Mouse (Mus musculus): ENCODE data around the gene Myo1d. TPM values are rescaled to one million over a fixed set of nuclear protein-coding genes. Genes with fewer than 3 reads are reported as not detected.
A peak's percentile ranks its signal among the peaks of the same experiment; 100 is the strongest.

Gene Myo1d
- polyA plus RNA-seq, 1 experiment from 2014 or later = 3.3 TPM

DNA sequence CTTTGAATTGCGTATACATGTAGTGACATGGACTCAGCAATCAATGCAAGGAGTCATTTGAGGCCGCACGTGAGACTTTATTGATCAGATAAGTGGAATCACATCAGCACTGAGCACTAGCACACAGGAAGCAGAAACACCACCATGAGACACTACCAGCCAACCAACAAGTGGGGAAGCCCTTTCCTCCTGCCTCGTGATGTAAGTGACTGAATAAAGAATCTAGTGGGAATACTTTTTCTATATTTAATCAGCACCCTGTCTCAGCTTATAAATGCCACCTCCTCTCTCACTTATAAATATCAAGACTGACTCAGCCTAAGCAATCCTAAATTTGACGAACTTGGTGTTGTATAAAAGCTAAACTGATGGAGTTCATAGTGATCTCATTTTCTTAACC is 134.7 kb downstream of the Myo1d start:
- DNase-seq (ENCODE audit: low spot score) (no peak), ATAC-seq (replicated peaks; ENCODE audit: low FRiP score) (no peak)
- WGBS = 84% methylated on average over 5 of the region's 5 CpGs
- H3K27me3 ChIP-seq (ENCODE audit: control insufficient read depth, insufficient read depth, low read length) = no peaks in the 10 kb centered on the region
- no peaks in the 10 kb centered on the region for H3K4me1 ChIP-seq (replicated peaks; ENCODE audit: control insufficient read depth, insufficient read depth, low read length)
- H3K4me2 ChIP-seq (ENCODE audit: low read depth, low read length, severe bottlenecking) = no peak overlapping the region
- H3K9ac ChIP-seq (ENCODE audit: low read length) = no peak overlapping the region
- no peak overlapping the region for H3K4me3 ChIP-seq (ENCODE audit: low read depth, low read length)
- H3K36me3 ChIP-seq (ENCODE audit: control insufficient read depth, insufficient read depth, low read length) = no peaks in the 10 kb centered on the region
- no peak overlapping the region for H3K27ac ChIP-seq (ENCODE audit: low read depth, low read length)
- H3K9me3 ChIP-seq (ENCODE audit: control insufficient read depth, low read length) = no peaks in the 10 kb centered on the region

GRCm38 (mm10) chr11:80628992-80629865 is 150.6 kb downstream of the Myo1d start:
- ATAC-seq (replicated peaks; ENCODE audit: low FRiP score) (no peak), DNase-seq (ENCODE audit: low spot score) (no peak)
- H3K9ac ChIP-seq (ENCODE audit: low read length) = no peak overlapping the region
- H3K27ac ChIP-seq (ENCODE audit: low read depth, low read length) = no peak overlapping the region
- H3K9me3 ChIP-seq (ENCODE audit: control insufficient read depth, low read length) = no peaks in the 10 kb centered on the region
- no peak overlapping the region for H3K4me3 ChIP-seq (ENCODE audit: low read depth, low read length)
- no peaks in the 10 kb centered on the region for H3K4me1 ChIP-seq (replicated peaks; ENCODE audit: control insufficient read depth, insufficient read depth, low read length)
- WGBS = 90% methylated on average over 10 of the region's 10 CpGs
- no peak overlapping the region for H3K4me2 ChIP-seq (ENCODE audit: low read depth, low read length, severe bottlenecking)
- H3K36me3 ChIP-seq (ENCODE audit: control insufficient read depth, insufficient read depth, low read length) = no peaks in the 10 kb centered on the region
- peaks cover 11% of the 10 kb centered on the region for H3K27me3 ChIP-seq (ENCODE audit: control insufficient read depth, insufficient read depth, low read length)

- WGBS = 94% methylated on average over 4 of the region's 4 CpGs
- Histone ChIP-seq H3K9me3 (ENCODE audit: control insufficient read depth, low read length) (no peaks in the 10 kb centered on the region), H3K4me3 (ENCODE audit: low read depth, low read length) (no peak overlapping the region), H3K36me3 (ENCODE audit: control insufficient read depth, insufficient read depth, low read length) (no peaks in the 10 kb centered on the region), H3K4me1 (replicated peaks; ENCODE audit: control insufficient read depth, insufficient read depth, low read length) (no peaks in the 10 kb centered on the region), H3K4me2 (ENCODE audit: low read depth, low read length, severe bottlenecking) (no peak overlapping the region), H3K27ac (ENCODE audit: low read depth, low read length) (no peak overlapping the region), H3K27me3 (ENCODE audit: control insufficient read depth, insufficient read depth, low read length) (peaks cover 11% of the 10 kb centered on the region), H3K9ac (ENCODE audit: low read length) (no peak overlapping the region)
- DNase-seq (ENCODE audit: low spot score) = no peak
- ATAC-seq (replicated peaks; ENCODE audit: low FRiP score) = no peak
Observed at GRCm38 (mm10) chr11:80628581-80628980, 151.2 kb downstream of the Myo1d start.

GRCm38 (mm10) chr11:80623038-80623380 is 156.8 kb downstream of the Myo1d start:
- H3K36me3 ChIP-seq (ENCODE audit: control insufficient read depth, insufficient read depth, low read length) = no peaks in the 10 kb centered on the region
- H3K9ac ChIP-seq (ENCODE audit: low read length) = no peak overlapping the region
- 19% methylated on average over 7 of the region's 7 CpGs for WGBS
- DNase-seq (ENCODE audit: low spot score) (peak; percentile 60), ATAC-seq (replicated peaks; ENCODE audit: low FRiP score) (peak; percentile 53; the same call in 1 of the 2 replicates)
- H3K27ac ChIP-seq (ENCODE audit: low read depth, low read length) = peak overlapping the region; percentile 67
- H3K4me1 ChIP-seq (replicated peaks; ENCODE audit: control insufficient read depth, insufficient read depth, low read length) = peaks cover 3% of the 10 kb centered on the region; the same call in 1 of the 2 replicates
- peak overlapping the region; percentile 22; the same call in 1 of the 2 replicates for H3K4me2 ChIP-seq (ENCODE audit: low read depth, low read length, severe bottlenecking)
- no peak overlapping the region for H3K4me3 ChIP-seq (ENCODE audit: low read depth, low read length)
- peaks cover 38% of the 10 kb centered on the region for H3K27me3 ChIP-seq (ENCODE audit: control insufficient read depth, insufficient read depth, low read length)
- no peaks in the 10 kb centered on the region for H3K9me3 ChIP-seq (ENCODE audit: control insufficient read depth, low read length)

DNA sequence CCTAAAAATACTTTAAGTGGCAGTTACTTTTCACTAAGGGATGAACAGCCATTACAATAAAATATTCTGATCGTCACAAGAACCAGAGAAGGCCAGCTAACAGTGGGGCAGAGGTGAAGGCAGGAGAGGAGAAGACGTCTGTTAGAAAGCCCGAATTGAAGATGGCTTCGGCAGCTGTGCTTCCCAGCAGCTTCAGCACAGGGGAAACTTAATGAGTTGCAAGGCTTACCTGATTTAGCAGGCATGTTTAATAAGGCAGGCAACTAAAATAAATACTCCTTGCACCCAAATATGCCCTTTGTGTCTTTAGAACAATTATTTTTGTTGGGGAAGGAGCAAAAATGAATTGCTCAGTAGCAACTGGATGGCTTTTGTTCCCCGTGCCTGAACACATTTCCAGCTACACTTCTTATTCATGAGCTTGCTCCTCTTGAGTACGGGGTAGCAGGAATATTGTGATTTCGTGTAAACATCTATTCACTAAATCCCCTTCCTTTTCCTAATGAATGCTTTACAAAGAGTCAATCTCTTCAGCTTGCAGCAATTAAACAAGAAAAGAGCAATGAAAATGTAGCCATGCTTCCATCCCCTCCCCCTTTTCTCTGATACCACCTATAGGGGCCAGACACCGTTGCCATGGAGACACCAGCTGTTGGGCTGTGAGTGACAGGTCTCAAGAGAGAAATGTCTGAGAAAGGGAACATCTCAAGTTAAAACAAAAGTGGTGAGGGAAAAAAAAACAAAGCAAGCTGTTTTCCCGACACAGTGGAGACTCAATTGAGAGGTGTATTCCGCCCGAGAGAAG is 157.4 kb downstream of the Myo1d start:
- H3K4me3 ChIP-seq (ENCODE audit: low read depth, low read length) = no peak overlapping the region
- peaks cover 3% of the 10 kb centered on the region; the same call in 1 of the 2 replicates for H3K4me1 ChIP-seq (replicated peaks; ENCODE audit: control insufficient read depth, insufficient read depth, low read length)
- peak; percentile 74 for DNase-seq (ENCODE audit: low spot score)
- peak overlapping the region; percentile 22; the same call in 1 of the 2 replicates for H3K4me2 ChIP-seq (ENCODE audit: low read depth, low read length, severe bottlenecking)
- no peaks in the 10 kb centered on the region for H3K36me3 ChIP-seq (ENCODE audit: control insufficient read depth, insufficient read depth, low read length)
- peak overlapping the region; percentile 67 for H3K27ac ChIP-seq (ENCODE audit: low read depth, low read length)
- no peaks in the 10 kb centered on the region for H3K9me3 ChIP-seq (ENCODE audit: control insufficient read depth, low read length)
- H3K27me3 ChIP-seq (ENCODE audit: control insufficient read depth, insufficient read depth, low read length) = peaks cover 40% of the 10 kb centered on the region
- peak; percentile 86 for ATAC-seq (replicated peaks; ENCODE audit: low FRiP score)
- WGBS = 7% methylated on average over 11 of the region's 11 CpGs
- no peak overlapping the region; the same call in 1 of the 2 replicates for H3K9ac ChIP-seq (ENCODE audit: low read length)

- H3K9me3 ChIP-seq (ENCODE audit: control insufficient read depth, low read length) = no peaks in the 10 kb centered on the region
- no peaks in the 10 kb centered on the region for H3K36me3 ChIP-seq (ENCODE audit: control insufficient read depth, insufficient read depth, low read length)
- DNase-seq (ENCODE audit: low spot score) (no peak), ATAC-seq (replicated peaks; ENCODE audit: low FRiP score) (no peak)
- no peaks in the 10 kb centered on the region for H3K4me1 ChIP-seq (replicated peaks; ENCODE audit: control insufficient read depth, insufficient read depth, low read length)
- no peak overlapping the region for H3K4me2 ChIP-seq (ENCODE audit: low read depth, low read length, severe bottlenecking)
- peaks cover 23% of the 10 kb centered on the region for H3K27me3 ChIP-seq (ENCODE audit: control insufficient read depth, insufficient read depth, low read length)
- no peak overlapping the region for H3K4me3 ChIP-seq (ENCODE audit: low read depth, low read length)
- 62% methylated on average over 6 of the region's 6 CpGs for WGBS
- no peak overlapping the region for H3K9ac ChIP-seq (ENCODE audit: low read length)
- no peak overlapping the region for H3K27ac ChIP-seq (ENCODE audit: low read depth, low read length)
Observed at GRCm38 (mm10) chr11:80614949-80615725, 164.7 kb downstream of the Myo1d start.

DNA sequence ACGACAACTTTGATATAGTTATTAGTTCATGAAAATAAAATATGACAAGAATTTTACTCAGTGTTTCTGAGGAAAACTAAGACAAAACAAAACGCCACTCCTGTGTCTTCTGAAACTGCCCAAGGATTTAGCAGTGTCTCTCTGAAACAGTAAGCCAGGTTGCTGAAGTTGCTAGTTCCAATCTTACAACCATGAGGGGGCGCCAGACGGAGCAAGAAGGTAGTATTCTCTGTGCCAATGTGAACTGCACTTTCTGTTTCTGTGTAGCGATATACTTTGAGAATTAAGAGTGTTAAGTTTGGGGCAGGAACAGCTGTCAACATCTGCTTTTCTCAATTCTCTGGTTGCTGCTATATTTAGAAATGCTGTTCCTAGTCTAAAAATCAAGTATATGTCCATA is 165.4 kb downstream of the Myo1d start:
- H3K4me3 ChIP-seq (ENCODE audit: low read depth, low read length) = no peak overlapping the region
- no peak overlapping the region for H3K4me2 ChIP-seq (ENCODE audit: low read depth, low read length, severe bottlenecking)
- no peak overlapping the region for H3K9ac ChIP-seq (ENCODE audit: low read length)
- no peak overlapping the region for H3K27ac ChIP-seq (ENCODE audit: low read depth, low read length)
- no peak for ATAC-seq (replicated peaks; ENCODE audit: low FRiP score)
- H3K9me3 ChIP-seq (ENCODE audit: control insufficient read depth, low read length) = no peaks in the 10 kb centered on the region
- peaks cover 16% of the 10 kb centered on the region for H3K27me3 ChIP-seq (ENCODE audit: control insufficient read depth, insufficient read depth, low read length)
- peak; percentile 56 for DNase-seq (ENCODE audit: low spot score)
- 43% methylated on average over 5 of the region's 5 CpGs for WGBS
- no peaks in the 10 kb centered on the region for H3K36me3 ChIP-seq (ENCODE audit: control insufficient read depth, insufficient read depth, low read length)
- H3K4me1 ChIP-seq (replicated peaks; ENCODE audit: control insufficient read depth, insufficient read depth, low read length) = no peaks in the 10 kb centered on the region

DNA sequence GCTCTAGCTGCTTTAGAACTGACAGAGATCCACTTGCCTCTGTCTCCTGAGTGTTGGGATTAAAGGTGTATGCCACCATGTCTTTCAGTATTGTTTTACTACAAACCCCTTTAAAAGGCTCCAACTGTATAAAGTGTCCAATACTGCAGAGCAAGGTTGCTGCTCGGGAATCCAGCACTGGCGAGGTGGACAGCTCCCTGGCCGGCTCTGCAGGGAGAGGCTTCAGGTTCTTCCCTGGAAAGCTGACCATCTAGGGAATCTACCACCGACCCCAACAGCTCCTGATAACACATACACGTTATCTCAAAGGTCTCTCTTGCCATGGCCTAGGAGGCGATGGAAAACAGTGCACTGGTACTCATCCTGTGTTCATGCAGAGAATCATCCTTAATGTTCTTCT is 166.3 kb downstream of the Myo1d start:
- peak; percentile 77 for DNase-seq (ENCODE audit: low spot score)

More for the DNA sequence above, 166.3 kb downstream of the Myo1d start:
- Histone ChIP-seq H3K9me3 (ENCODE audit: control insufficient read depth, low read length) (no peaks in the 10 kb centered on the region), H3K4me3 (ENCODE audit: low read depth, low read length) (no peak overlapping the region), H3K4me2 (ENCODE audit: low read depth, low read length, severe bottlenecking) (no peak overlapping the region), H3K27ac (ENCODE audit: low read depth, low read length) (no peak overlapping the region), H3K9ac (ENCODE audit: low read length) (no peak overlapping the region), H3K4me1 (replicated peaks; ENCODE audit: control insufficient read depth, insufficient read depth, low read length) (no peaks in the 10 kb centered on the region), H3K27me3 (ENCODE audit: control insufficient read depth, insufficient read depth, low read length) (peaks cover 10% of the 10 kb centered on the region), H3K36me3 (ENCODE audit: control insufficient read depth, insufficient read depth, low read length) (no peaks in the 10 kb centered on the region)
- no peak for ATAC-seq (replicated peaks; ENCODE audit: low FRiP score)
- 14% methylated on average over 6 of the region's 6 CpGs for WGBS
